Mouse (Mus musculus): ENCODE measurements at regions not wholly inside any gene's neighbourhood (a gene's known extent, or its start where the extent isn't known, plus 50 kb on each side); places are given as distances from the start of the nearest gene placed in this dataset.
A peak's percentile ranks its signal among the peaks of the same experiment; 100 is the strongest.
"Not testable (repeated sequence)": the region's sequence is repeated elsewhere in the genome, so short reads cannot be mapped to it uniquely, and the experiment has no call there.

- peak; percentile 15 to 39 for DNase-seq (ENCODE audit: low spot score in 2 of 2)
Observed at GRCm38 (mm10) chr2:168424277-168425099, 143.0 kb upstream of the Kcng1 start.

GRCm38 (mm10) chr2:168423551-168423950 is 142.0 kb upstream of the Kcng1 start:
- DNase-seq (ENCODE audit: low spot score in 2 of 2), result no peak

- no peak for DNase-seq (ENCODE audit: low spot score in 2 of 2)
Observed at GRCm38 (mm10) chr2:168415140-168415539, 133.6 kb upstream of the Kcng1 start.

- no peak for DNase-seq (ENCODE audit: low spot score in 2 of 2)
Observed at GRCm38 (mm10) chr2:168414110-168414872, 132.8 kb upstream of the Kcng1 start.

- peak in 1 of 2 experiments; percentile 17 for DNase-seq (ENCODE audit: low spot score in 2 of 2)
Observed at GRCm38 (mm10) chr2:168412853-168413252, 131.3 kb upstream of the Kcng1 start.

- peak; percentile 46 to 51 for DNase-seq (ENCODE audit: low spot score in 2 of 2)
Observed at GRCm38 (mm10) chr2:168402782-168403513, 121.4 kb upstream of the Kcng1 start.

- no peak for DNase-seq (ENCODE audit: low spot score in 2 of 2)
Observed at GRCm38 (mm10) chr2:168399088-168399709, 117.7 kb upstream of the Kcng1 start.

- DNase-seq (ENCODE audit: low spot score in 2 of 2), result no peak
Observed at GRCm38 (mm10) chr2:168396316-168396715, 114.8 kb upstream of the Kcng1 start.

GRCm38 (mm10) chr2:168393341-168393740 is 111.8 kb upstream of the Kcng1 start:
- DNase-seq (ENCODE audit: low spot score in 2 of 2), result no peak

GRCm38 (mm10) chr2:168392171-168392570 is 110.6 kb upstream of the Kcng1 start:
- DNase-seq (ENCODE audit: low spot score in 2 of 2), result not testable (repeated sequence)

GRCm38 (mm10) chr2:168380606-168381005 is 99.1 kb upstream of the Kcng1 start:
- peak; percentile 45 for DNase-seq (ENCODE audit: low spot score in 2 of 2)

- DNase-seq (ENCODE audit: low spot score in 2 of 2), result no peak
Observed at GRCm38 (mm10) chr2:168372356-168372755, 90.8 kb upstream of the Kcng1 start.

- no peak for DNase-seq (ENCODE audit: low spot score in 2 of 2)
Observed at GRCm38 (mm10) chr2:168371245-168371644, 89.7 kb upstream of the Kcng1 start.

- no peak for DNase-seq (ENCODE audit: low spot score in 2 of 2)
Observed at GRCm38 (mm10) chr2:168359200-168359599, 77.7 kb upstream of the Kcng1 start.

GRCm38 (mm10) chr2:168358551-168358950 is 77.0 kb upstream of the Kcng1 start:
- peak in 1 of 2 experiments; percentile 36 for DNase-seq (ENCODE audit: low spot score in 2 of 2)

GRCm38 (mm10) chr2:168357815-168358214 is 76.3 kb upstream of the Kcng1 start:
- no peak for DNase-seq (ENCODE audit: low spot score in 2 of 2)

GRCm38 (mm10) chr2:168354397-168354796 is 72.9 kb upstream of the Kcng1 start:
- DNase-seq (ENCODE audit: low spot score in 2 of 2), result no peak

- peak; percentile 71 to 85 for DNase-seq (ENCODE audit: low spot score in 2 of 2)
Observed at GRCm38 (mm10) chr2:168352626-168353025, 71.1 kb upstream of the Kcng1 start.

GRCm38 (mm10) chr2:168352194-168352593 is 70.7 kb upstream of the Kcng1 start:
- DNase-seq (ENCODE audit: low spot score in 2 of 2), result no peak

- no peak for DNase-seq (ENCODE audit: low spot score in 2 of 2)
Observed at GRCm38 (mm10) chr2:168345384-168345783, 63.8 kb upstream of the Kcng1 start.

GRCm38 (mm10) chr2:168343705-168344104 is 62.2 kb upstream of the Kcng1 start:
- DNase-seq (ENCODE audit: low spot score in 2 of 2), result no peak
